Mouse (Mus musculus) liver, embryonic 14.5 days (tissue): ENCODE data around the gene Rbbp5.

Experiments used
- CTCF ChIP-seq: IDR thresholded peaks from 2 replicates; pipeline ENCODE4 v1.5.1; 2016; ENCODE audit warnings: antibody characterized with exemption, low read depth, control low read depth
- EP300 ChIP-seq: IDR thresholded peaks from 2 replicates; pipeline ENCODE4 v1.6.1; 2016; ENCODE audit warnings: antibody characterized with exemption, low read depth

DNA sequence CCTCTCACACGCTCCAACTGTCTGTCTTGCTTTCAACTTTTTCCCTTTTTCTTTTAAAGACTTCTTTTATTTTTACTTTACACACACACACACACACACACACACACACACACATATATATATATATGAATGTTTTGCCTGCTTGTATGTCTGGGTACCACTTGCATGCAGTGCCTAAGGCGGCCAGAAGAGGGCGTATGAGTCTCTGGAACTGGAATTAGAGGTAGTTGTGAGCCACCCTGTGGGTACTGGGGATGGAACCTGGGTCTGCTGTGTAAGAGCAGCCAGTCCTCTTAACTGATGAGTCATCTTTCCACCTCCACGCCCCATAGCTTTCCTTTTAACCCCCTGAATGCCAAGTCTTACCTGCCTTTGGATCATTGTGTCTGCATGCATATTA lies 46.8 kb downstream of the Rbbp5 start:
- peak; percentile 83 for TF ChIP-seq CTCF
- TF ChIP-seq EP300, result no peak
